Mouse (Mus musculus) heart, embryonic 14.5 days (tissue): ENCODE measurements around the gene Rtca. TPM values are rescaled to one million over a fixed set of nuclear protein-coding genes. Genes with fewer than 3 reads are reported as not detected.

Source experiments
- ATAC-seq: fragments of 200-750 bp; cut with Nextera tagmentation; 2 replicates; pipeline ENCODE4 v1.8.0; 2017; ENCODE audit warnings: low read depth, moderate TSS enrichment; ENCODE audit not compliant: insufficient number of reproducible peaks, insufficient read depth, low FRiP score
- H3K27ac ChIP-seq, 2 experiments: fragments of 200-500 bp in 1 of 2; fragments of 300-500 bp in 1 of 2; sonication (generic) in 1 of 2; replicated peaks in 1 of 2; 2 replicates each; pipeline ENCODE4 v1.5.1; 2012 to 2014; ENCODE audit warnings: low read depth in 2 of 2, low read length in 2 of 2, control low read depth in 1 of 2, mild to moderate bottlenecking in 1 of 2, mixed read lengths in 1 of 2; ENCODE audit not compliant: control insufficient read depth in 1 of 2, insufficient read depth in 1 of 2
- H3K27me3 ChIP-seq: fragments of 300-500 bp; sonication (generic); 2 replicates; pipeline ENCODE4 v1.6.1; 2014; ENCODE audit warnings: mild to moderate bottlenecking, low read length, control low read depth; ENCODE audit not compliant: control insufficient read depth, insufficient read depth
- H3K36me3 ChIP-seq: fragments of 300-500 bp; sonication (generic); 2 replicates; pipeline ENCODE4 v1.6.1; 2014; ENCODE audit warnings: mild to moderate bottlenecking, control low read depth, low read length, mixed read lengths; ENCODE audit not compliant: control insufficient read depth, insufficient read depth
- H3K4me1 ChIP-seq, 2 experiments: fragments of 200-500 bp in 1 of 2; fragments of 300-500 bp in 1 of 2; sonication (generic) in 1 of 2; 2 replicates each; pipeline ENCODE4 v1.6.1; 2012 to 2014; ENCODE audit warnings: low read length in 2 of 2, control low read depth in 1 of 2, mixed read lengths in 1 of 2; ENCODE audit not compliant: control insufficient read depth in 2 of 2, insufficient read depth in 2 of 2
- H3K4me2 ChIP-seq: fragments of 300-500 bp; sonication (generic); 2 replicates; pipeline ENCODE4 v1.6.1; 2014; ENCODE audit warnings: mild to moderate bottlenecking, low read length
- H3K4me3 ChIP-seq, 2 experiments: fragments of 200-500 bp in 1 of 2; fragments of 300-500 bp in 1 of 2; sonication (generic) in 1 of 2; 2 replicates each; pipeline ENCODE4 v1.5.1; 2012 to 2014; ENCODE audit warnings: low read length in 2 of 2, mild to moderate bottlenecking in 2 of 2, control low read depth in 1 of 2, low read depth in 1 of 2, moderate library complexity in 1 of 2; ENCODE audit not compliant: control insufficient read depth in 1 of 2, insufficient read depth in 1 of 2
- H3K9ac ChIP-seq: fragments of 300-500 bp; sonication (generic); 2 replicates; pipeline ENCODE4 v1.6.1; 2014; ENCODE audit warnings: mild to moderate bottlenecking, low read length
- H3K9me3 ChIP-seq: fragments of 300-500 bp; sonication (generic); 2 replicates; pipeline ENCODE4 v1.6.1; 2016; ENCODE audit warnings: low read length, control low read depth; ENCODE audit not compliant: control insufficient read depth
- WGBS: fragments of 180-500 bp; shearing (Covaris S2); extraction: QIAGEN DNeasy Blood & Tissue Kit; methylation state at CpG from one replicate; pipeline ENCODE4 v1.1.7; 2014; 5-methylcytosine and 5-hydroxymethylcytosine counted together
- polyA plus RNA-seq: library from polyadenylated mRNA; unstranded; fragments of >200 nt; fragmentation: Nextera tagmentation; extraction: Ambion mirVana; gene quantifications from 2 replicates; pipeline ENCODE4 v1.2.1, GENCODE M21; 2014

Rtca gene
- polyA plus RNA-seq, 1 experiment from 2014 or later, result 52.2 TPM

DNA sequence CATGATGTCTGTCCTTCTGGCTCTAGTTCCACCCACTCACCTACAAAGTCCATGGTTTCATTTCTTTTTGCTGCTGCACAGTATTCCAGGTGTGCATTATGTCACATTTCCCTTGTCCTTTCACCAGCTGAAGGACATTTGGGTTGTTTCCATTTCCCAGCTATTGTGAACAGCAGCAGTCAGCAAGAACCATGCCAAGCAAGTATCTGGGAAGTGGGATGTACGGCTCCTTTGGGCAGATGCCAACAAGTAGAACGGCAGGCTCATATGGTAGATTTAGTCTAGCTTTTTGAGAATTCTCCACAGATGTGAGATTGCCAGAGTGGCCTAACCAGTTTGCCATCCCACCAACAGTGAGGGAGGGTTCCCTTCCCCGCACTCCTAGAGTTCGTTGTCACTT, 22.8 kb upstream of the Rtca start:
- 52% methylated on average over 4 of the region's 4 CpGs for WGBS
- 0 out of 2 replicates have a peak, but pooled peaks cover 2% of the 10 kb centered on the region for H3K9me3 ChIP-seq
- no peaks in the 10 kb centered on the region for H3K27me3 ChIP-seq
- no peak overlapping the region for H3K27ac ChIP-seq
- ATAC-seq, result no peak
- H3K4me3 ChIP-seq, result no peak overlapping the region
- peaks cover 10 to 29% of the 10 kb centered on the region in 2 experiments for H3K4me1 ChIP-seq
- 0 out of 2 replicates have a peak overlapping the region, but pooled peaks have one; percentile 25 for H3K9ac ChIP-seq
- no peak overlapping the region for H3K4me2 ChIP-seq
- peaks cover 35% of the 10 kb centered on the region for H3K36me3 ChIP-seq

DNA sequence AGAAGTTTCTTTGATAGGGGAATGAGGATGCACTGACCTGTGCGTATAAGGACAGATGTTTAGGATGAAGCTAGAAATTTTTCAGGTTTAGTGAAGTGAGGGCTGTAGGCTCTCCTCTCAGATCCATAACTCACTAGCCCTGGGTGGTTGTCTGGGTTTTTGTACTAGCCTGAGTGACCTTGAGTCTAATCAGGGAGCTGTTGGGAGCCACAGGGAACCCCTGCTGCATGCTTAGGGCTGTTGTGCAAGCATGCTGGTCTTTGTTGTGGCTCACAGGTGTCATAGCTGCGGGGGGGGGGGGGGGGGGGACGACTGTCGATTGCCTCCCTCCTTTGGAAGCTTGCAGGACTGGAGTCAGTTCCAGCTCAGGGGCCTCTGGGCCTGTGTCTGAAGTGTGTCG, 21.7 kb upstream of the Rtca start:
- Histone ChIP-seq H3K9me3 (no peaks in the 10 kb centered on the region), H3K4me1 (peaks cover 10 to 22% of the 10 kb centered on the region in 2 experiments), H3K4me2 (no peak overlapping the region), H3K4me3 (no peak overlapping the region), H3K27me3 (no peaks in the 10 kb centered on the region), H3K27ac (peak overlapping the region; percentile 68 to 83), H3K9ac (no peak overlapping the region; the same call in 1 of the 2 replicates), H3K36me3 (peaks cover 29% of the 10 kb centered on the region)
- ATAC-seq, result no peak
- 45% methylated on average over 3 of the region's 5 CpGs for WGBS

DNA sequence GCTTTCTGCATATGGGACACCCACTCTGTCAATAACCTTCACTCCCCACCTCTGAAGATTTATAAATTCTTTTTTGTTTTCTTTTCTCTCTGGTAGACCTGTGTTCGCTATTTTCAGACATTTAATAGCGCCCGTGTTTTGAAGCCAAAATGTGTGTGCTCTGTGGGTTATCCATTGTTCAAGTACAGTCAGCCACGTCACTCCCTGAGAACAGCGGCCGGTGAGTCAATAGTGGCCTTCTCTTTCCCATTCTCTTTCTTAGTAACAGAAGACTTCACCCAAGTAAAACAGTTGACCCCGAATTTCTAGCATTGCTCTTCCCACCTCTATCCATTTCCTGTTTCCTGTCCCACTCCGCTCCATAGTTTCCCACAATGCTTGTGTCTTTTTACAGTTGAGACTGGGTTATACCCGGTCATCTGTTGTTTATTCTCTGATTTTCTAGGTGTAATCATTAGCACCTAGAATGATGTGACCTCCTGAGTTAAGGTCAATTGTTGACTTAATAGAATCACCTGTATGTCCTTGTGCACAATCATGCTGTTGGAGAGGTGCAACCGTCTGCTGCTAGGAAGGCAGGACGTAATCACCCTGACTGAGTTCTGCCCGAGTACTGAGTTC, 12.2 kb upstream of the Rtca start:
- Histone ChIP-seq H3K4me2 (no peak overlapping the region), H3K27me3 (no peaks in the 10 kb centered on the region), H3K36me3 (peaks cover 26% of the 10 kb centered on the region), H3K4me1 (peaks cover 4 to 7% of the 10 kb centered on the region in 2 experiments), H3K27ac (peak overlapping the region in 1 of 2 experiments; percentile 12; a peak in 2 of 4 replicates), H3K9ac (no peak overlapping the region), H3K4me3 (no peak overlapping the region), H3K9me3 (no peaks in the 10 kb centered on the region)
- WGBS, result 75% methylated on average over 12 of the region's 12 CpGs
- ATAC-seq, result no peak

DNA sequence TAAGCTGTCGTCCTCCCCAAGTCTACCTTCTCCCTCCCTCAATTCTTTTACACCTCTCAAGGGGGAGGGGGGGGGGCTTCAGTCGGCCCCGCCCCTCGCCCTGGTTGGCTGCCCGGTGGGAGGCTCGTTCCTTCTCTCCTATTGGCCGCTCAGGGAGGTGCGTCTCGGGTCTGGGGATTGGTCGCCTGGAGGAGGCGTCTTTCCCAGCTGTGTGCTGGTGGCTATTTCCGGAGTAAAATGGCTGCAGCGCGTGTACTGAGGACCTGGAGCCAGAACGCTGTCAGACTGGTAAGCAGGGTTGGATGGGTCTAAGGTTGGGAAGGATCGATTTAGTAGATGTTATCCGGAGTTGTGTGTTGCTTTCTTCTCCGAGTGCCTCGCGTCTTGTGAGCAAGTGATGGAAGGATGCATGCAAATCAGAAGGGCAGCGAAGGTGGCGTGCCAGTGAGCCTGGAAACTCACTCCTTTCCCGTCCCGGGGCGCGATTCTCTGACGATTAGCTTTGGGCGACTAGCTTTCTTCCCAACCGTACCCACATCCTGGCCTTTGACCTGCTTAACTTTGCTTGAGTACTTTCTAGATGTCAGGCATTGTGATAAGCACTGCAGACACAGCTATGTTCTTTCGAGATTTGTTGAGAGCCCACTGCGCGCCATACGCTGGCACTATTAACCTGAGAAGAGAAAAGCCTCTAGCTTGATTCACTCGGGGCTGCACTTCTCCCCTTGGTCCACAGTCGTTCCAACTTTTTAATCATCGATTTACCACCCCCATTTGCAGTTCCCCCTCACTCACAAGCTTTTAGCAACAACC, 5.1 kb upstream of the Rtca start, which contains the start of gene Dbt:
Dbt (plus strand) TSS at position 167 of the 813 bp plus-strand sequence.
- Histone ChIP-seq H3K9ac (peak within 1 kb of the TSS; percentile 76), H3K27me3 (no peaks in the 10 kb centered on the region), H3K4me2 (peak within 1 kb of the TSS; percentile 79), H3K36me3 (peaks cover 15% of the 10 kb centered on the region), H3K4me3 (peak within 1 kb of the TSS; percentile 58 to 95), H3K9me3 (no peaks in the 10 kb centered on the region), H3K27ac (peak within 1 kb of the TSS; percentile 65 to 68), H3K4me1 (peaks cover 5 to 12% of the 10 kb centered on the region in 2 experiments; a peak in 3 of 4 replicates)
- under 1% methylated on average over 36 of the region's 36 CpGs for WGBS
- ATAC-seq, result peak; percentile 89

DNA sequence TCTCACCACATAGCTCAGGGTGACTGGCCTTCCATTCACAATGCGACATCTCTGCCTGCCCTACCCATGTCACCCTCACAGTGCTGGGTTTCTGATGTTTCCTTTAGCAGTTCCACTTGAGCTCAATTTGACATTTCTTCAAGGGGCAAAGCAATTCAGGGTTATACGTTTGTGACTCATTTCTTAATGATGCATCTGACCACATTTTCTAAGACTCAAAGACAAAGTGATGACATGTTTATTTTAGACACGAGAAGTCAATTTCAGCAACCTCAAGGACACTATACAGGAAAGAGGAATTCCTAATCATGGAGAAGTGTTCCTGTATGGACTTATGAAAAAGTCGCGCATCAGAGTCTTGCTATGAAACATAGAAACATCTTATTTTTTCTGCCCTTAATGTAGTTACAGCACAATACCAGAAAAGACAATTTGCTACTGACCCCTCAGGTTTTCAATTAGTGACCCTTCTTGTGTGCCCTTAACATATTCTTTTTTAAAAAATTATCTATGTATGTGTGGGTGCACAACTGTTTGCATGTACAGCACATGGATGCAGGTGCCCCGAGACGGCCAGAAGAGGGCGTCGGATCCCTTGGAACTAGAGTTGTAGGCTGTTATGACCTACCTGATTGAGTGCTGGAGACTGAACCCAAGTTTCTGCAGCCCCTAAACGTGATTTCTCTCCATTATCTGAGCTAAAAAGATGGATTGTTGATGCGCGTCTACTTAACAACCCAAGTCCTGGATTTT, 4.3 kb upstream of the Rtca start:
- H3K27ac ChIP-seq, result no peak overlapping the region

DNA sequence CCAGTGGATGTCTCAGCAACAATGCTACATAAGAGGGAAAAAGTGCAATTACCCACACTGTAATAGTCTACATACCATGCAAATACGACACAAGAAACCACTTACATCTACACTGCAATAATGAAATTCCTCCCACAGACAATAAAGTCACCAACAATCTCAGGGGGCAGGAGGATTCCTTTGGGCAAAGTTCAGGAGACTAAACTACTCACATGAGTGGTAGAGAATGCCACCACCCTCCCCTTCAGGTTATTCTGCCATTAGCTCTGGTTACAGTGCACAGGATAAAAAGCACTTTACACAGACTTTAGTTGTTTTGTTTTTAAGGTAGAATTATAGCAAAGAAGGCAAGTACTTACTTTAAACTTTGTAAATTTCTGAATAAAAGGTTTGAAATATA, 12.3 kb downstream of the Rtca start:
- Histone ChIP-seq H3K4me3 (no peak overlapping the region), H3K36me3 (peaks cover 99% of the 10 kb centered on the region), H3K9ac (no peak overlapping the region), H3K4me1 (no peaks in the 10 kb centered on the region), H3K4me2 (no peak overlapping the region), H3K27ac (no peak overlapping the region), H3K27me3 (no peaks in the 10 kb centered on the region), H3K9me3 (no peaks in the 10 kb centered on the region)
- ATAC-seq, result no peak
- WGBS, result 94% methylated on average over 1 of the region's 1 CpGs

More for the DNA sequence above, 4.3 kb upstream of the Rtca start:
- WGBS, result 38% methylated on average over 12 of the region's 12 CpGs
- H3K9ac ChIP-seq, result no peak overlapping the region
- peaks cover 5 to 12% of the 10 kb centered on the region in 2 experiments; a peak in 3 of 4 replicates for H3K4me1 ChIP-seq
- no peaks in the 10 kb centered on the region for H3K9me3 ChIP-seq
- peak overlapping the region; percentile 58 to 95 for H3K4me3 ChIP-seq
- no peaks in the 10 kb centered on the region for H3K27me3 ChIP-seq
- peak overlapping the region; percentile 79 for H3K4me2 ChIP-seq
- ATAC-seq, result 0 out of 2 replicates have a peak, but pooled peaks have one; percentile 2
- peaks cover 10% of the 10 kb centered on the region for H3K36me3 ChIP-seq

DNA sequence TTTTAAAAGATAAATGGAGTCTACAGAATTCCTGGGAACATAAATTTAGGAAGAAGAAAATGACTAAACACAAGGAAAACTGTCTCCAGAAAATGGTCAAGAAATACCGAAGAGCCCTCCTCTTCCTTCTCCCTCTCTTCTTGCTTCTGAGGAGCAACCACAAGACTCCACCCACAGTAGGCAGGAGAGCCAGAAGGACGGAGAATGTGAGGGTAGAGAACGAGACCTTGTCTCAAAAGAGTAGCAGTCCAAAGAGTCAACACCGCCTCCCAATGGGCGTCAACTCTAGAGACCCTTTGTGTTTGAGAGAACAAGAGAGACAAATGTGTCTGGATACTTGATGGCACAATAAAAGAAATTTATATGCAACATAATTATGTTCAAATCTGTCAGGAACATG, 14.3 kb downstream of the Rtca start:
- no peaks in the 10 kb centered on the region for H3K9me3 ChIP-seq
- no peaks in the 10 kb centered on the region for H3K27me3 ChIP-seq
- H3K4me1 ChIP-seq, result no peaks in the 10 kb centered on the region
- H3K4me2 ChIP-seq, result no peak overlapping the region
- 67% methylated on average over 5 of the region's 5 CpGs for WGBS
- ATAC-seq, result no peak
- H3K27ac ChIP-seq, result no peak overlapping the region
- peaks cover 99% of the 10 kb centered on the region for H3K36me3 ChIP-seq
- H3K4me3 ChIP-seq, result no peak overlapping the region
- no peak overlapping the region for H3K9ac ChIP-seq
